Mouse (Mus musculus) left cerebral cortex, adult 2 months (tissue): Measurements from ENCODE around the gene D630045J12Rik. TPM values are rescaled to one million over a fixed set of nuclear protein-coding genes. Genes with fewer than 3 reads are reported as not detected.
A peak's percentile ranks its signal among the peaks of the same experiment; 100 is the strongest.

Experiments used
- DNase-seq, 2 experiments: peaks; one replicate each; pipeline ENCODE4 v3.0.0; 2021 to 2022; ENCODE audit warnings: low spot score in 2 of 2, mixed read lengths in 1 of 2; ENCODE audit errors: extremely low spot score in 1 of 2
- H3K27ac ChIP-seq: fragments of 200-600 bp; 2 replicates; pipeline ENCODE4 v1.8.1; 2022
- H3K4me3 ChIP-seq: fragments of 200-600 bp; 2 replicates; pipeline ENCODE4 v1.8.1; 2022
- CTCF ChIP-seq: fragments of 200-600 bp; IDR thresholded peaks from 2 replicates; pipeline ENCODE4 v1.8.1; 2022; ENCODE audit warnings: antibody characterized with exemption, mild to moderate bottlenecking, moderate library complexity
- intact Hi-C: fragments of 180-260 bp; cut with DNase I; formaldehyde crosslinking; loops from one replicate; pipeline ENCODE4 v1.15.1; 2025
- total RNA-seq, 2 experiments: library from RNA; stranded (reverse); gene quantifications; 2 replicates each; pipeline ENCODE4 v1.2.3; 2021

D630045J12Rik gene
- total RNA-seq, 2 experiments from 2014 or later, result 46.0 to 49.9 TPM

DNA sequence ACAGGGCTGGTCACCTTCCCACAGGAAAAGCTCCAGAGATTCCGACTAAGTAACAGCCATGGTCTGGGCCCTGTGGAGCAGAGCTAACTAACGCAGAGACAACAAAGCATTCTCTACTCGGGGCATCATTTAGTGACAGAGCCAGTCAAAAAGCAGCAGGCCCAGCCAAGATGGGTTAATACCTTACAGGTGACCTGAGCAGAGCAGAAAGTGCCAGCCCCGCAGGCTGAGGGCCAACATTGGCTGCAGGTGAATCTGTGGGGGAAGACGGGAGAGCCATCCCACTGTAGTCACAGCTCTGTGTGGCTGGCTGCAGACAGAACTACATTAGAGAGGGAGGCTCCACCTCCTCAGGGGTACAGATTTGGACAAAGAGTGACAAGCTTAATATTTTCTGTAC, 106.5 kb downstream of the D630045J12Rik start:
- no peak for DNase-seq
- no peak overlapping the region for H3K4me3 ChIP-seq
- no peak for TF ChIP-seq CTCF
- H3K27ac ChIP-seq, result no peak overlapping the region
- intact Hi-C loops, result no loop called here

DNA sequence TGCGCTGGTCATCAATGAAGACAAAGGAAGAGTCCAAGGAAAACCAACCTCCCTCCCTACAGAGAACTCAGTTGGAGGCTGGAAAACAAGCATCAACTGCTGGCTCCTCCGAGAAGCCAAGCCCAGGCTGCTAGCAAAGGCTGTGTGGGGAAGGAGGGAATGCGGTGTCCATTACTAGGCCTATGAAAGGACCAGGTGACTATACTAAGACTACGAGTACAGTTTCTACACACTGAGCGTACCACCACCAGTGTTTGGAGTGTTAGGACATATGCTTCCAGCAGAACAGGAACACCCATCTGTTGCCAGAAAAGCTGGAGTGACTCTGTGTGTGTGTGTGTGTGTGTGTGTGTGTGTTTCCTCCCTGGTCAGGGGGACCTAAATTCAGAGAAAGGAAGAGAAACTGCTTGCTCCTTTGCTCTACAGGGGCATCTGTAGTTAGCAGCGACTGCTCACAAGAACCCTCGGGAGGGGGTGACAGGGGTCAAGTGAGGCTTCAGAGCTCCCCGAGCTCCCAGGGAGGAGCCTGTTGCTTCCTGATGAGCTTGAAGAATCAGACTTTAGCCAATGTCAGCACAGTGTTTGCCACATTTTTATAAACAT, 108.2 kb downstream of the D630045J12Rik start:
- no peak for DNase-seq
- peak overlapping the region; percentile 9; the same call in 1 of the 2 replicates for H3K27ac ChIP-seq
- no peak overlapping the region for H3K4me3 ChIP-seq
- intact Hi-C loops, result no loop called here
- no peak for TF ChIP-seq CTCF

DNA sequence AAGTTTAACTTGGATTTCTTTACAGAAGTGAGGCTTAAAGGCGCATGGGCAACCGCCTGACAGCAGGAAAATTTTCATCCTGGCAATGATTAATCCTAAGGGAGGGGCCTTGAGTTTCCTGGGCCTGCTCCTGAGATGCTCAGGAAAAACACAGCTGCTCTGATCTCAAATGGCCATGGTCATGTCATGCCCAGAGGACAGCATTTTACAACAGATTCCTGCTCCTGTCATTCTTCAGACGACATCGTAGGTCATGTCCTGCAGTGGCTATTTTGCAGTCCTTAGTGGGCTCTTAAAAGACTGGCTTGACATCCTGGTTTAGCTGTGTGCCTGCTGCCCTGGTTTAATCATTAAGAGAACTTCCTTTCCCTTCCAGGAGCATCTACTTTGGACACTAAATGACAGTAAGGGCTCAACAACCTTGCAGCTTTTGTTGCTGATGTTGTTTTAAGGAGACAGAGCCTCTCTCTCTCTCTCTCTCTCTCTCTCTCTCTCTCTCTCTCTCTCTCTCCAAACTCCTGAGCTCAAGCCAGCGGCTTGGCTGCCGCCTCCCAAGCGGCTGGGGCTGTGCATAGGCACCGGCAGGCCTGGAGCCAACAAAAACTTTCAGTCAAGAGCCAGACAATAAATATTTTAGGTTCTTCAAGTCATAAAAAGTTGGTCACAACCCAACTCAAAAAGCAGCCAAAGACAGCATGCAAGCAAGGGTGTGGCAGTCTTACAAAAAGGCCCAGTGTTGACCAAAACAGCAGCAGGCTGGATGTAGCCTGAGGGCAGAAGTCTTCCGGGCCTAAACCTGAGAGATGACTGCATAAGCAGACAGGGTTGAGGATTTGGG, 109.4 kb downstream of the D630045J12Rik start:
- no peak for TF ChIP-seq CTCF
- no peak overlapping the region for H3K27ac ChIP-seq
- DNase-seq, result no peak

DNA sequence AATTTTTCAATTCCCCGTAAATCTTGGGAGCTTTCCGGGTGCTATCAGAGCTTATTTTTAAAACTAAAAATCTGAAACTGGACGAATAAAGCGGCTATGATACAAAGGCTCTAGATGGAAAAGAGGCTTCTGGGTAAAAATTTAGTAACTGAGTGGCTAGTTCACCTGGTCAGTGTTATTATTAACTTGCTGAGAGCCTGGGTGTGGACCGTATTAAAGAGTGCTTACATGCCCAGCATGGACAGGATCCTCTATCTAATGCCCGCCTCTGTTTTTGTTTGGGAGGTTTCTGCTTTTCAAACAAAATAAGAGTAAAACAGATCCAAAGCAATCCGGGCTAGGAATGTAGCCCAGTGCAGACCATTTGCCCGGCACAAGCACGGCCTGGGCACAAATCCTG, 113.4 kb downstream of the D630045J12Rik start:
- TF ChIP-seq CTCF, result no peak
- no peak overlapping the region for H3K27ac ChIP-seq
- intact Hi-C loops, result no loop called here

More for the DNA sequence above, 109.4 kb downstream of the D630045J12Rik start:
- no peak overlapping the region for H3K4me3 ChIP-seq
- intact Hi-C loops, result no loop called here

DNA sequence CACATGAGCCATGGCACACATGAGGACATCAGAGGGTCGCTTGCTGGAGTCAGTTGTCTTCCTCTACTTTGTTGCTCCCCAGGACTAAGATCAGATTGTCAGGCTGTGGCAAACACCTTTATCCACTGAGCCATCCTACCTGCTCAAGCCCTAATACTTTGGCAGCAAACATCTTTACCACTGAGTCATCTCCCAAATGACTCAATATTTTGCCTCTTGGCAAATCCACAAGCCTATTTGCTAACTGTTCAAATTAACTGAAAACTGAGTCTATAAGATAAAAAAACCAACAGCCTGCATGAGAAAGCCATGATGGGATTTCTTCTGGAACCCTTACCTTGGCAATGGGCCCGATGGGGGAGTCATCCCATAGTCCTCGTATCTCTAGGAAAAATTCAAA, 114.7 kb downstream of the D630045J12Rik start:
- DNase-seq, result no peak
- H3K27ac ChIP-seq, result no peak overlapping the region
- TF ChIP-seq CTCF, result no peak
- intact Hi-C loops, result loop anchor here (10.0 kb wide), 1 partner anchor 134 kb away; no protein-coding TSS in a partner anchor
- no peak overlapping the region for H3K4me3 ChIP-seq

More for the DNA sequence above, 113.4 kb downstream of the D630045J12Rik start:
- no peak for DNase-seq
- no peak overlapping the region for H3K4me3 ChIP-seq

DNA sequence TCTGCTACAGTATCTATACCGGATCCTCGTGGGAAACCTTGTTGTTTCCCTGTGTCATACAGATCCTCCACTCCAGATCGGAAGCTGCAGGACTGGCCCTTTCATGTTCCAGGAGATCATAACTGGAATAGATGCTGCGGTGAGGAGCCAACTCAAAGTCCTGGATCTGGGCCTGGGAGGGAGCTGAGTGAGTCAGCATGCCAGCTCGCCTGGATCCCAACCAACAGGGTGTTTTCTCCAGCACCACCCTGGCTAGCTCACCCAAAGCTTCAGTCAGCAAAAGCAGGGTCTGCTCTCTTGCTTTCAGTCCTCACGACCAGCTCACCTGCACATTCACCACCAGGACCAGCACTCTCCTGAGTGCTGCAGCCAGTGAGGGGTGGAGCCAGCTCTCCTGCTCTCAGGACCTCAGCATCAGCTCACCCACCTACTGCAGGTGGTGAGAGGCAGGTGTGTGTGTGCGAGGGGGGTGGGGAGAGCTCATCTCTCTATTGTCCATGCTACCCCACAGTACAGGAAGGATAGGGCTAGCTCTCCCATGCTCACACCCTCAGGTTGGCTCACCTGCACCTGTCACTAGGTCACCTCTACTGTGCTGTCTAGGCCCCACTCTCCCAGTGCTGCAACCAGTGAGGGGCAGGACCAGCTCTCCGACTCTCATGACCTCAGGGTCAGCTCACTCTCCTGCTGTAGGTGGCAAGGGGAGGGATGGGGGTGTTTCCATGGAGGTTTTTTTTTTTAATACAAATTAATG, 118.8 kb downstream of the D630045J12Rik start:
- no peak overlapping the region for H3K4me3 ChIP-seq
- DNase-seq, result peak; percentile 49 to 74
- TF ChIP-seq CTCF, result no peak
- intact Hi-C loops, result loop anchor here (10.0 kb wide), 1 partner anchor 130 kb away; no protein-coding TSS in a partner anchor
- peak overlapping the region; percentile 66 for H3K27ac ChIP-seq

DNA sequence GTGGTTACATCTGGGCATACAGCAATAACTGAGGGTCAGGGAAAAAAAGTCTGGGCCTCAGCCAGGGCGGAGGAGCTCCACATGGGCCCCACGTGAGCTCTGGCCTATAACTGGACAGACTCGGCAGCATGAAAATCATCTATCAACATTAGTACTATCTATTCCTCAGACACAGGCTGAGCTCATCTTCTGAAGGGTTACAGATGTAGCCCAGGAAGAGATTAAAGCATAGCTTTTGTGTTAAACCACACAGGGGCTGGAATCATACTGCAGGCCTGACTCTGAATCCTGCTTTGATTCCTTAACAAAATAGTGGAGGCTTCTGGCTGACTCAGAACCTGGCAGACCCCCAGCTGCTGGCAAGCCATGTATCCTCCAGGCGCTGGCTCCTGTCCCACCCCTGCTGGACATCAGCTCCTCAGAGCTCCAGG, 122.0 kb downstream of the D630045J12Rik start:
- no peak for DNase-seq
- Histone ChIP-seq H3K4me3 (no peak overlapping the region), H3K27ac (no peak overlapping the region)
- intact Hi-C loops, result loop anchor here (10.0 kb wide), 1 partner anchor 127 kb away; no protein-coding TSS in a partner anchor
- TF ChIP-seq CTCF, result no peak

DNA sequence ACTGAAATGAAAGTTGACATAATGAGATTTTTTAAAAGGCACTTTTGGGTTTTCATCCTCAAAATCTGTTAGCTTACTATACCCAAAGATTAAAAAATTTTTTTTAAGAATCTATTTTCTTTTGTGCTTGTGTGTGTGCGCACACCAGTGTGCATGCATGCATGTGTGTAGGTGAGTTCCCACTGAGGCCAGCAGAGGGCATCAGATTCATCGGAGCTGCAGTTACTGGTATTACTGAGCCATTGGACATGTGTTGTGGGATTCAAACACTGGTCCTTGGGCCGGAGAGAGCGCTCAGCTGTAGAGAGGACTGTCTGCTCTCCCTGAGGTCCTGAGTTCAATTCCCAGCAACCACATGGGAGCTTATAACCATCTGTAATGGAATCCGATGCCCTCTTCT, 123.9 kb downstream of the D630045J12Rik start:
- no peak overlapping the region for H3K27ac ChIP-seq
- H3K4me3 ChIP-seq, result no peak overlapping the region
- TF ChIP-seq CTCF, result peak; percentile 30
- no peak for DNase-seq
- intact Hi-C loops, result loop anchor here (10.0 kb wide), 1 partner anchor 125 kb away; no protein-coding TSS in a partner anchor

DNA sequence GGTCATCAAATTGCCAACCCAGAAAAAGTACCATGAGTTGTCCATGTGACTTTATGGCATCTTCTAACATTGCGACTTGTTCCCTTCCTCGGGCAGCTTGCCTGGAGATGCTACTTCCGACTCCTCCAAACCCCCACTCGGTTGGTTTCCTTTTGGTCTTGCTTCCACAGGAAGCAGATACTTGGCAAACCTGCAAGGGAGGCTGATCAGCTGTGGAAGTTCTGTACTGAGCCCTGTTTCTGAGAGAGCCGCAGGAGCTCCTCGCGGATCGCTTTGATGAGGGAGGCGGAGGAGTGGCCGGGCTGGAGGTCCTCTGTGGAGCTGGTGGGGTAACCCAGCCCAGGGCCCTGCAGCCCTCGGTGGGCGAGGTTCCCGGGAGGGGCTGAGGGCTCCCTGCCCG, 125.7 kb downstream of the D630045J12Rik start:
- DNase-seq, result no peak
- H3K27ac ChIP-seq, result no peak overlapping the region
- TF ChIP-seq CTCF, result no peak
- intact Hi-C loops, result no loop called here
- H3K4me3 ChIP-seq, result no peak overlapping the region

DNA sequence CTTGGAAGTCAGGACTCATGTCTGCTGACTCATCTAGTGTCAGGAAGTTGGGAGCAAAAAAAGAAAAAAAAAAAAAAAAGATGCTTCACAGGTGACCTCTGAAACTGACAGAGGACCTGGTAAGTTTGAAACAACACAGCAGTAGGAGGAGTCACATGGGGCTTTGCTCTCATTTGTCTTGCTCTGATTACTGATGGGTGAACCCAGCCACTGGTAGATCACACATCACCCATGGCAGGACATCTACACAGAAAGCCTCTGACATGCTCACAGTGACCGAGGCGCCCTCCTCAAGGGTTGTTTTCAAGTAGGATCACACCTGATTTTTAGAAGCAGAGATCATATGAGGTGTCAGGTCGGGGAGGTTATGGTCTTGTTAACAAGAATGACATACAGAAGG, 128.3 kb downstream of the D630045J12Rik start:
- TF ChIP-seq CTCF, result no peak
- no peak for DNase-seq
- Histone ChIP-seq H3K27ac (no peak overlapping the region), H3K4me3 (no peak overlapping the region)
- intact Hi-C loops, result no loop called here

DNA sequence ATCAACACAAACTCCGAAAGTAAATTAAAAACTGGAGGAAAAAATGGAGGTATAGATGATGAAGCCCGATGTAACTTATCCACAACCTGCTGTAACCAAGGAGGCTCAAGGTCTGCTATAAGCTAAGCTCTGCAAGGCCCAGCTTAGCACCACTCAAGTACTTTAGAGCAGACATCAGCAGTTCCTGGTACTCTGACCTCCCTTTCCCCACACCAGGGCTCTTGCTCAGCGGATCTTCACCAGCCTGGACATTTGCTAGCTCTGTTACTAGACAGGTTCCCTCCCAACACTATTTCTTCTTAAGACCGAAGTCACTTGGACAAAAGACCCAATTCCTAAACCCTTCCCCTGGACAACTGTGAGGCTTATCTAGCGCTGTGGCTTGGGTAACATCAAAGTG, 128.9 kb downstream of the D630045J12Rik start:
- H3K27ac ChIP-seq, result no peak overlapping the region
- no peak for TF ChIP-seq CTCF
- no peak for DNase-seq

More for the DNA sequence above, 128.9 kb downstream of the D630045J12Rik start:
- H3K4me3 ChIP-seq, result no peak overlapping the region
- intact Hi-C loops, result no loop called here
